13 mouse cellular contexts compared by ENCODE assay signal in the genomic region with DNA sequence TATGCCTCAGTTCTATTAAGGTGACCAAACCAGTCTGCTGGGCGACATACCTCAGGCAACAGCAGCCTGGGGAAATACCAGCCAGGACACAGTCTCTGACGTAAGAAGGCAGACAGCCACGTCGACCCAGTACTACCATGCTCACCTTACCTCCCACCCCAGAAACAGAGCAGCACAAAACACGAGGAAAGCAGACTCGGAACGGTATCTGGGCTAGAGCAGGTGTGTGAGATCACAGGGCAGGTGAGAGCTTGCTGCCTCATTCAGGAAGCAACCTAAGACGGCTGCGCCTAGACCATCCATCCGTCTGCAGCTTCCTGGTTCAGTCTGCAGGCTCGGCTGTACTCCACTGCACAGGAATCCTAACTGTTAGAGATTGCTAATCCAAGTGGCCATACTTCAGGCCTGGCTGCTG. TPM values are rescaled to one million over a fixed set of nuclear protein-coding genes. Genes with fewer than 3 reads are reported as not detected.
DNase-seq lines count a peak whose midpoint lies in the region; ATAC-seq lines count a peak whose summit lies in the region.
"Had no signal": no experiment of that assay in that cellular context is flagged by ENCODE, and none has a peak within 500 bp of the region (broad histone marks: within the 10 kb centered on the region; RNA-seq: fewer than 3 reads in every experiment).

No protein-coding gene starts in this region.

- no peak overlapping the region for H3K4me3 ChIP-seq in hindbrain, embryonic 13.5 days
- H3K4me3 ChIP-seq in hindbrain, embryonic 16.5 days (ENCODE audit: low read length): no peak overlapping the region
- no peak overlapping the region for H3K4me3 ChIP-seq in stomach, embryonic 14.5 days (ENCODE audit: low read depth, low read length)
- H3K4me3 ChIP-seq: forebrain, embryonic 12.5 days had no signal

- no peaks in the 10 kb centered on the region for H3K36me3 ChIP-seq in hindbrain, embryonic 13.5 days
- H3K36me3 ChIP-seq in hindbrain, embryonic 16.5 days (ENCODE audit: control insufficient read depth, insufficient read depth, low read length): no peaks in the 10 kb centered on the region
- H3K36me3 ChIP-seq in stomach, embryonic 14.5 days (ENCODE audit: control insufficient read depth, insufficient read depth, low read length): no peaks in the 10 kb centered on the region
- H3K36me3 ChIP-seq: forebrain, embryonic 12.5 days had no signal

- H3K9ac ChIP-seq in hindbrain, embryonic 13.5 days: no peak overlapping the region
- H3K9ac ChIP-seq in hindbrain, embryonic 16.5 days (ENCODE audit: low read depth, low read length): no peak overlapping the region
- no peak overlapping the region for H3K9ac ChIP-seq in stomach, embryonic 14.5 days (replicated peaks; ENCODE audit: low read depth, low read length)
- H3K9ac ChIP-seq: forebrain, embryonic 12.5 days; liver, embryonic 14.5 days had no signal

- H3K4me2 ChIP-seq in hindbrain, embryonic 13.5 days: no peak overlapping the region
- H3K4me2 ChIP-seq in hindbrain, embryonic 16.5 days (ENCODE audit: low read length): no peak overlapping the region
- no peak overlapping the region for H3K4me2 ChIP-seq in stomach, embryonic 14.5 days (replicated peaks; ENCODE audit: low read depth, low read length)
- H3K4me2 ChIP-seq: forebrain, embryonic 12.5 days; midbrain, embryonic 11.5 days had no signal

- 0 out of 2 replicates have a peak overlapping the region, but pooled peaks have one; percentile 12 for H3K27ac ChIP-seq in hindbrain, embryonic 13.5 days
- H3K27ac ChIP-seq in hindbrain, embryonic 16.5 days (ENCODE audit: low read depth, low read length): no peak overlapping the region
- H3K27ac ChIP-seq in stomach, embryonic 14.5 days (ENCODE audit: low read length): peak overlapping the region; percentile 27; the same call in 1 of the 2 replicates
- H3K27ac ChIP-seq: forebrain, embryonic 12.5 days; liver, embryonic 14.5 days had no signal

- 91% methylated on average over 11 of the region's 11 CpGs for WGBS in hindbrain, embryonic 13.5 days
- WGBS in hindbrain, embryonic 16.5 days: 87% methylated on average over 11 of the region's 11 CpGs
- 55% methylated on average over 11 of the region's 11 CpGs for WGBS in stomach, embryonic 14.5 days

- no peaks in the 10 kb centered on the region for H3K9me3 ChIP-seq in hindbrain, embryonic 13.5 days
- no peaks in the 10 kb centered on the region for H3K9me3 ChIP-seq in hindbrain, embryonic 16.5 days (ENCODE audit: control insufficient read depth, low read length)
- H3K9me3 ChIP-seq in stomach, embryonic 14.5 days (ENCODE audit: control insufficient read depth, low read depth, low read length): no peaks in the 10 kb centered on the region
- H3K9me3 ChIP-seq: forebrain, embryonic 12.5 days had no signal

- no peak for ATAC-seq in hindbrain, embryonic 13.5 days (ENCODE audit: low FRiP score)
- no peak for ATAC-seq in hindbrain, embryonic 16.5 days
- peak; percentile 39; the same call in 1 of the 2 replicates for ATAC-seq in stomach, embryonic 14.5 days (ENCODE audit: insufficient number of reproducible peaks, insufficient read depth, low FRiP score, low read depth)

- peaks cover 43% of the 10 kb centered on the region for H3K4me1 ChIP-seq in hindbrain, embryonic 13.5 days (replicated peaks)
- no peaks in the 10 kb centered on the region for H3K4me1 ChIP-seq in hindbrain, embryonic 16.5 days (ENCODE audit: control insufficient read depth, insufficient read depth, low read depth, low read length)
- peaks cover 10% of the 10 kb centered on the region; the same call in 1 of the 2 replicates for H3K4me1 ChIP-seq in stomach, embryonic 14.5 days (ENCODE audit: control insufficient read depth, insufficient read depth, low read length)

- no peaks in the 10 kb centered on the region for H3K27me3 ChIP-seq in hindbrain, embryonic 13.5 days
- no peaks in the 10 kb centered on the region for H3K27me3 ChIP-seq in hindbrain, embryonic 16.5 days (replicated peaks; ENCODE audit: control insufficient read depth, insufficient read depth, low read length)
- H3K27me3 ChIP-seq in stomach, embryonic 14.5 days (ENCODE audit: control insufficient read depth, insufficient read depth, low read length): no peaks in the 10 kb centered on the region
- H3K27me3 ChIP-seq: forebrain, embryonic 12.5 days had no signal

- peak; percentile 61 for DNase-seq in kidney, adult 11 months
- peak; percentile 18 to 56 for DNase-seq in kidney, postnatal 25 days
- no peak for DNase-seq in c-Kit-positive CD71-positive TER-119-positive erythroid progenitor cells, embryonic 14.5 days (ENCODE audit: low spot score)
- no peak for DNase-seq in layer of hippocampus, postnatal 14 days (ENCODE audit: low spot score in 2 of 2)
- no peak for DNase-seq in layer of hippocampus, postnatal 10 days (ENCODE audit: low spot score in 2 of 2)
- DNase-seq: cerebellum, adult 11-12 months; heart, postnatal 36 days had no signal

RNA-seq across cellular contexts. Expression of a gene that starts 45.4 kb away (rescaled TPM):
- 27.4 and 29.0 TPM in 2 replicates for polyA plus RNA-seq in hindbrain, embryonic 13.5 days (2015; fragmentation: Nextera tagmentation; extraction: Ambion mirVana)
- polyA plus RNA-seq in hindbrain, embryonic 16.5 days (2015; fragmentation: Nextera tagmentation; extraction: Ambion mirVana): 16.6 and 21.1 TPM in 2 replicates
- polyA plus RNA-seq in stomach, embryonic 14.5 days (2014; fragmentation: Nextera tagmentation; extraction: Ambion mirVana): 34.6 and 38.4 TPM in 2 replicates
- total RNA-seq in layer of hippocampus, postnatal 14 days (2021): 10 to 100 TPM; 72.9 to 90.5 TPM
- total RNA-seq in layer of hippocampus, postnatal 10 days (2021): 10 to 100 TPM; 68.4 to 75.3 TPM

Comparison
In these comparisons a context has a peak if more than half of its experiments do, and no peak if none do; other contexts are left out.
1. DNase-seq: peak in kidney, adult 11 months (single experiment) and kidney, postnatal 25 days (2 of 2); none in c-Kit-positive CD71-positive TER-119-positive erythroid progenitor cells, embryonic 14.5 days (single experiment), layer of hippocampus, postnatal 14 days (0 of 2) and layer of hippocampus, postnatal 10 days (0 of 2).